Mouse (Mus musculus) E14TG2a.4 (cell line): ENCODE data around the gene Ppcdc.

ENCODE experiments used
- H3K27me3 ChIP-seq: 2 replicates; pipeline ENCODE4 v1.6.1; 2014; ENCODE audit warnings: low read length, control low read depth; ENCODE audit not compliant: insufficient read depth
- H3K36me3 ChIP-seq: 2 replicates; pipeline ENCODE4 v1.6.1; 2014; ENCODE audit warnings: low read length, control low read depth; ENCODE audit not compliant: insufficient read depth
- H3K4me1 ChIP-seq: replicated peaks from 2 replicates; pipeline ENCODE4 v1.6.1; 2014; ENCODE audit warnings: low read depth, low read length, control low read depth
- H3K4me3 ChIP-seq: replicated peaks from 2 replicates; pipeline ENCODE4 v1.5.1; 2014; ENCODE audit warnings: mild to moderate bottlenecking, low read length
- H3K9me3 ChIP-seq: 2 replicates; pipeline ENCODE4 v1.6.1; 2014; ENCODE audit warnings: low read length, control low read depth
- CTCF ChIP-seq: conservative IDR thresholded peaks from 2 replicates; pipeline ENCODE4 v1.5.1; 2014; ENCODE audit warnings: low read length
- NANOG ChIP-seq: IDR thresholded peaks from 2 replicates; pipeline ENCODE4 v1.6.1; 2014; ENCODE audit warnings: borderline replicate concordance, low read length, mixed read lengths
- POU5F1 ChIP-seq: IDR thresholded peaks from 2 replicates; pipeline ENCODE4 v1.6.1; 2014; ENCODE audit warnings: low read length, borderline replicate concordance

The Ppcdc gene

DNA sequence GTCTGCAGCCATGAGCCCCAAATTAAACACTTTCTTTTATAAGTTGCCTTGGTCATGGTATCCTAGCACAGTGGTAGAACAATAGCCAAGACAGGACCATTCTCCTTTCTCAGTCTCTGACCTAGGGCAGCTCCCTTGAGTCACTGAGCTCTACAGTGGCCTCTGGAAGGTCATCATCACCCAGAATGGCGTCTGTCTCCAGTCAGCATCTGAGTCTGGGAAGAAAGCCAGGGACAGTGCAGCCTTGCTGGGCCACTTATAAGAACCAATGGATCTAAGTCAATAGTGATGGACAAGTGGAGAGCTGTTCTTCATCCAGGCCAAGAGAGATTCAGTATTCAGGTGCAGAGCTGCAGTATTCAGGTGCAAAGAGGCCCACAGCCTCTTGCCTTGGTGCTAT lies 101.2 kb downstream of the Ppcdc start:
- Histone ChIP-seq H3K27me3 (no peaks in the 10 kb centered on the region), H3K36me3 (no peaks in the 10 kb centered on the region), H3K4me3 (no peak overlapping the region), H3K9me3 (peaks cover 17% of the 10 kb centered on the region), H3K4me1 (no peaks in the 10 kb centered on the region)
- TF ChIP-seq CTCF, result no peak
- TF ChIP-seq POU5F1, result no peak
- no peak for TF ChIP-seq NANOG
